Mouse (Mus musculus): ENCODE results near the gene Rimklb. TPM values are rescaled to one million over a fixed set of nuclear protein-coding genes. Genes with fewer than 3 reads are reported as not detected.

Gene Rimklb
- not detected for total RNA-seq (2023)

GRCm38 (mm10) chr6:122498661-122499060 lies at the start of gene Rimklb:
Gene Rimklb, minus strand, starts transcription at chr6:122498761.

GRCm38 (mm10) chr6:122505545-122505944 lies 7.0 kb upstream of the Rimklb start, which contains the start of gene Mfap5:
Gene Mfap5, plus strand, starts transcription at chr6:122505845.

Other genes starting within 250 kb of the Rimklb start
- gene Klrg1, start 215.9 kb downstream of the Rimklb start, total RNA-seq (2023) = 0.67 TPM
- 114 TPM for gene M6pr, start 190.0 kb downstream of the Rimklb start, total RNA-seq (2023)
- gene Phc1, start 158.2 kb downstream of the Rimklb start, total RNA-seq (2023) = 48.8 TPM
- not detected for gene Mfap5, start 7.1 kb upstream of the Rimklb start, total RNA-seq (2023)
- gene Aicda, start 55.0 kb upstream of the Rimklb start, total RNA-seq (2023) = not detected
- 22.2 TPM for gene Apobec1, start 103.7 kb upstream of the Rimklb start, total RNA-seq (2023)
- gene Gdf3, start 111.3 kb upstream of the Rimklb start, total RNA-seq (2023) = not detected
- gene Dppa3, start 127.6 kb upstream of the Rimklb start, total RNA-seq (2023) = not detected
- not detected for gene Nanog, start 208.7 kb upstream of the Rimklb start, total RNA-seq (2023)

All from CD4-positive naive resting alpha-beta T cell, adult 76 days (primary cell).